Mouse (Mus musculus) stomach, postnatal 0 days (tissue): ENCODE measurements at regions not wholly inside any gene's neighbourhood (a gene's known extent, or its start where the extent isn't known, plus 50 kb on each side); places are given as distances from the start of the nearest gene placed in this dataset.
"Not testable (repeated sequence)": the region's sequence is repeated elsewhere in the genome, so short reads cannot be mapped to it uniquely, and the experiment has no call there.

Source experiments
- ATAC-seq: fragments of 200-750 bp; cut with Nextera tagmentation; 2 replicates; pipeline ENCODE4 v1.8.0; 2017; ENCODE audit not compliant: low FRiP score, low TSS enrichment
- DNase-seq: peaks from one replicate; pipeline ENCODE4 v3.0.0-alpha.2; 2016; ENCODE audit warnings: low spot score
- H3K27ac ChIP-seq: fragments of 300-500 bp; sonication (generic); replicated peaks from 2 replicates; pipeline ENCODE4 v1.5.1; 2014; ENCODE audit warnings: mild to moderate bottlenecking, control low read depth
- H3K27me3 ChIP-seq: fragments of 300-500 bp; sonication (generic); 2 replicates; pipeline ENCODE4 v1.6.1; 2014; ENCODE audit warnings: low read length; ENCODE audit not compliant: control insufficient read depth, insufficient read depth
- H3K36me3 ChIP-seq: fragments of 300-500 bp; sonication (generic); 2 replicates; pipeline ENCODE4 v1.6.1; 2014; ENCODE audit warnings: low read length, mixed read lengths; ENCODE audit not compliant: control insufficient read depth, insufficient read depth
- H3K4me1 ChIP-seq: fragments of 300-500 bp; sonication (generic); replicated peaks from 2 replicates; pipeline ENCODE4 v1.6.1; 2014; ENCODE audit warnings: antibody characterized with exemption; ENCODE audit not compliant: control insufficient read depth, insufficient read depth
- H3K4me2 ChIP-seq: fragments of 300-500 bp; sonication (generic); replicated peaks from 2 replicates; pipeline ENCODE4 v1.6.1; 2014; ENCODE audit warnings: low read depth, mild to moderate bottlenecking, control low read depth, moderate library complexity
- H3K4me3 ChIP-seq: fragments of 300-500 bp; sonication (generic); 2 replicates; pipeline ENCODE4 v1.5.1; 2014; ENCODE audit warnings: low read depth, low read length, control low read depth
- H3K9ac ChIP-seq: fragments of 300-500 bp; sonication (generic); 2 replicates; pipeline ENCODE4 v1.6.1; 2014; ENCODE audit warnings: mild to moderate bottlenecking, low read length, control low read depth, mixed read lengths
- H3K9me3 ChIP-seq: fragments of 300-500 bp; sonication (generic); 2 replicates; pipeline ENCODE4 v1.6.1; 2016; ENCODE audit warnings: low read length; ENCODE audit not compliant: control insufficient read depth
- CTCF ChIP-seq: IDR thresholded peaks from 2 replicates; pipeline ENCODE4 v1.5.1; 2016; ENCODE audit warnings: antibody characterized with exemption, low read depth, mild to moderate bottlenecking, moderate library complexity
- EP300 ChIP-seq: optimal IDR thresholded peaks from 2 replicates; pipeline ENCODE3; 2016; ENCODE audit warnings: antibody characterized with exemption
- WGBS: fragments of 180-500 bp; shearing (Covaris S2); extraction: QIAGEN DNeasy Blood & Tissue Kit; methylation state at CpG from one replicate; pipeline ENCODE4 v1.1.7; 2014; 5-methylcytosine and 5-hydroxymethylcytosine counted together

DNA sequence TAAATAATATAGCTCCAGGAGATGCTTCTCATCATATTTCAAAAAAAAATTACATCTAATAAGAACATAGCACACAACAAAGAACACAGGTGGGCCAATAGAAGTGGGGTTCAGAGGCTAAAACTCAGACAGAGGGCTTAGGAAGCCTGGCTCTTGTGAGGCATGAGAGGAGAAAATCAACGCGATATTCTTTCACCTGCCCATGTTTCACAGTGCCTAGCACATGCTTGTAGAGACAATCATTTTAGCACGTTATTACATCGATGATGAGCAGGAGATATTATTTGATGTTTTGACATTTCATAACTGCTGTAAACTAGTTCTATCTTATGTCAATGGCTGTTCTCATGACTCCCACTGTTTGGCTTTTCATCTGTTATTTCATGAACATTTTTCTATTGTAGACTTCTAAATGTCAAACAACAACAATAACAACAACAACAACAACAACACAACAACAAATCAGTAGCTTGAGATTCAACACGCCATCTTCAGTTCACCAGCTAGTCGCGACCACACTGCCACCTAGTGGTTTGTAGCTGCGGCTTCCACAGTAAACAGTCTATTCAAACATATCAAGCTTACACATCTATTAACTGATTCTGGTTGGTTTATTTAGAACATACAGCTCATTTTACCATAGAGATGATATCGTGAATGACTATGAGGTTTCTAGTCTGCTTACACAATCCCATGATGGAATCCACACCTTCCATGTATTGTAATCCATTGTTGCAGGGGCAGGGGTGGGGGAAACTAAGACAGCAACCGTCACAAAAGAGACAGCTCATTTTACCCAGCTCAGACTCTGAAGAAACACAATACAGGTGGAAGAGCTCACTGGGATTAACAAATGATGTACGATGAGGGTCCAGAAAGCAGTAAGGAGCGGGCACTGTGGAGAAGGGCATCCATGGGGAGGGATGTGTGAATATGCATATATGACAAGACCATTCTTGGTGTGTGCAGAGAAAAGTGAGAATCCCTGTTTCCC is 60.5 kb upstream of the Tmem200a start:
- DNase-seq (peak; percentile 41), ATAC-seq (no peak; the same call in 1 of the 2 replicates)
- Histone ChIP-seq H3K27me3 (no peaks in the 10 kb centered on the region), H3K36me3 (no peaks in the 10 kb centered on the region), H3K4me3 (no peak overlapping the region), H3K9me3 (no peaks in the 10 kb centered on the region), H3K27ac (no peak overlapping the region), H3K9ac (no peak overlapping the region), H3K4me1 (no peaks in the 10 kb centered on the region), H3K4me2 (no peak overlapping the region)
- TF ChIP-seq EP300: no peak
- peak; percentile 95 for TF ChIP-seq CTCF
- WGBS: 33% methylated on average over 12 of the region's 12 CpGs

DNA sequence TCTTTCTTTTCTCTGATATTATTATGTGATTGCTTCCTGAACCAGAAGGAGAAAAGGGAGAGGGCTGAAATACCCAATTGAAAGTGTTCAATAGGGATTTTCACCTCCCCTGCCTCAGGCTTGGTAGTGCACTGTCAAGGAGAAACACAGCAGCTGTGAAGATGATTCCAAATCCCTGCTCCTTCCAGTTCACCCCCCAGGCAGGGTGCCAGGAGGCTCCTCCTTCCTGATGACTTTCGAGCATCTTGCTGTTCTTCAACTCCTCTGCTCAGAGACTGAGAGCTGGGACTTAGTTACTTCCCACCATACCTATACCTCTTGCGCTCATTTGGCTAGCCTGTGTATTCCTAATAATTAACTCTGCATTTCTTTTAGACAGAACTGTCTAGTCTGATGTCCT is 73.7 kb upstream of the Tmem200a start:
- no peak overlapping the region for H3K9ac ChIP-seq
- H3K36me3 ChIP-seq: no peaks in the 10 kb centered on the region
- no peak for TF ChIP-seq EP300
- no peak for TF ChIP-seq CTCF
- no peaks in the 10 kb centered on the region for H3K4me1 ChIP-seq
- ATAC-seq (no peak), DNase-seq (no peak)
- no peaks in the 10 kb centered on the region for H3K9me3 ChIP-seq
- H3K27ac ChIP-seq: no peak overlapping the region
- H3K4me3 ChIP-seq: no peak overlapping the region
- 60% methylated on average over 2 of the region's 2 CpGs for whole genome bisulfite sequencing
- no peaks in the 10 kb centered on the region for H3K27me3 ChIP-seq
- no peak overlapping the region for H3K4me2 ChIP-seq

DNA sequence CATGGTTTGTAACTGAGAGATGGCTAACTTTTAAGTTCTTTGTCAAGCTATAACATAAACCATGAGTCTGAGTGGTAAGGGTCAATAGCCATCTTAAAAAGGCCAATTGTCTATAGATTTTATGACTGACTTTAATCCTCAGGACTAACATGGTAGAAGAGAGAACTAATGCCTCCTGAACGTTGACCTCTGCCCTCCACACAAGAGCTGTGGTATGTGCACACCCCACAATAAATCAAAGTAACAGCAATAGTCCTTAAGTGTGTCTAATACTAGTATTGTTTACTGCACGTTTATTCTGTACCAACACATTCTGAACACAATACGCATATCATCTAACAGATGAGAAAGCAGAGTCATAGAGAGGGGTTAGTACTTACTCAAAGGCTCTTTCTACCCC is 70.7 kb upstream of the Samd3 start:
- ATAC-seq (no peak), DNase-seq (no peak)
- 31% methylated on average over 3 of the region's 3 CpGs for WGBS
- Histone ChIP-seq H3K27me3 (no peaks in the 10 kb centered on the region), H3K4me2 (no peak overlapping the region), H3K36me3 (no peaks in the 10 kb centered on the region), H3K27ac (no peak overlapping the region), H3K4me1 (no peaks in the 10 kb centered on the region), H3K9me3 (no peaks in the 10 kb centered on the region), H3K9ac (no peak overlapping the region), H3K4me3 (no peak overlapping the region)
- TF ChIP-seq CTCF (no peak), EP300 (no peak)

DNA sequence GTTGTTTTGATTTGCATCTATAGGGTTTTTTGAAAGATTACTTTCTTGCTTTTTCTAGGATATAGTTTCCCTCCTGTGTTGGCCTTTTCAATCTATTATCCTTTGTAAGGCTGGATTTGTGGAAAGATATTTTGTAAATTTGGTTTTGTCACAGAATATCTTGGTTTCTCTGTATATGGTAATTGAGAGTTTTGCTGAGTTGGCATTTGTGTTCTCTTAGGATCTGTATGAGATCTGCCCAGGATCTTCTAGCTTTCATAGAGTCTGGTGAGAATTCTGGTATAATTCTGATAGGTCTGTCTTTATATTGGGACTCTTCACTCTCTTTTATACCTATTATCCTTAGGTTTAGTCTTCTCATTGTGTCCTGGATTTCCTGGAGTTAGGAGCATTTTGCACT is 68.4 kb upstream of the Samd3 start:
- not testable (repeated sequence) for H3K9ac ChIP-seq, ATAC-seq, H3K4me2 ChIP-seq, H3K4me1 ChIP-seq, H3K4me3 ChIP-seq, DNase-seq, H3K27me3 ChIP-seq, H3K9me3 ChIP-seq, H3K36me3 ChIP-seq, H3K27ac ChIP-seq

DNA sequence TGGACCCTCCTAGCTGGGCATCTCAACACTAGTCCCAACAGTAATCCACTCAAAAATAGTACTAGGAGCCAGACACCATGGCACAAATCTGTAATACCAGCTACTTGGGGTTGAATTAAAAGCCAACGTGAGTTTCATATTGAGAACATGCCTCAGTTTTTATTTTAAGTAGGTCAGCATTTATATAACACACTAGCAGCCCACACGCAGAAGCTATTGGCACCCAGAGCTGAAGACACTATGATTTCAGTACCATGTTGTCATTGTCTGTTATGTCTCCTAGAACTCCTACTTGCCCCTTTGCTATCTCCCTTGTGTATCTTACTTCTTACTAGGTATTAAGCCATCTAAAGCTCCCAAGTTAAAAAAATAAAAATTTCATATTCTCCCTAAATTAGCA is 65.0 kb upstream of the Samd3 start:
- Histone ChIP-seq H3K4me2 (no peak overlapping the region), H3K27ac (no peak overlapping the region), H3K27me3 (no peaks in the 10 kb centered on the region), H3K9ac (no peak overlapping the region), H3K9me3 (no peaks in the 10 kb centered on the region), H3K4me3 (no peak overlapping the region), H3K36me3 (no peaks in the 10 kb centered on the region), H3K4me1 (no peaks in the 10 kb centered on the region)
- 77% methylated on average over 2 of the region's 2 CpGs for WGBS
- no peak for ATAC-seq
- TF ChIP-seq CTCF (no peak), EP300 (no peak)
- no peak for DNase-seq

DNA sequence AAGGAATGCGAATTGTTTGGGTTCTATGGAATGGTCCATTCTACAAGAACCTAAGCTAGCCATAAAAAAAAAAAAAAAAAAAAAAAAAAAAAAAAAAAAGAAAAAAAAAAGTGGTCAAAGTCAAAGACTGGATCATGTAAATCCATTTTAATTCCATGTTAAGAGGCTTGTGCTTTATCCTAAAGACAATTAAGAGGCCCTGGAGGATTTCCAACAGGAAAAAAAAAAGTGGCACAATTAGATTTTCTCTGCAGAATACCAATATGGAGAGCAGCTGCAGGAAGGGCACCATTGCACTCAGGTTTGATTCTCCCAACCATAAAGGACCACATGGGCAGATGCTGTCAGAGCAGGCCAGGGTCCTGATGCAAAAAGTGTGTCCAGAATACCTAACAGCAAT is 51.9 kb upstream of the Samd3 start:
- no peak for DNase-seq
- H3K9ac ChIP-seq: no peak overlapping the region
- H3K4me1 ChIP-seq: no peaks in the 10 kb centered on the region
- no peaks in the 10 kb centered on the region for H3K9me3 ChIP-seq
- no peaks in the 10 kb centered on the region for H3K27me3 ChIP-seq
- ATAC-seq: no peak
- no peaks in the 10 kb centered on the region for H3K36me3 ChIP-seq
- WGBS: 84% methylated on average over 1 of the region's 1 CpGs
- TF ChIP-seq CTCF: no peak
- TF ChIP-seq EP300: no peak
- no peak overlapping the region for H3K4me2 ChIP-seq
- H3K4me3 ChIP-seq: no peak overlapping the region
- H3K27ac ChIP-seq: no peak overlapping the region
